Mouse (Mus musculus): ENCODE data around the gene Gm49711.

DNA sequence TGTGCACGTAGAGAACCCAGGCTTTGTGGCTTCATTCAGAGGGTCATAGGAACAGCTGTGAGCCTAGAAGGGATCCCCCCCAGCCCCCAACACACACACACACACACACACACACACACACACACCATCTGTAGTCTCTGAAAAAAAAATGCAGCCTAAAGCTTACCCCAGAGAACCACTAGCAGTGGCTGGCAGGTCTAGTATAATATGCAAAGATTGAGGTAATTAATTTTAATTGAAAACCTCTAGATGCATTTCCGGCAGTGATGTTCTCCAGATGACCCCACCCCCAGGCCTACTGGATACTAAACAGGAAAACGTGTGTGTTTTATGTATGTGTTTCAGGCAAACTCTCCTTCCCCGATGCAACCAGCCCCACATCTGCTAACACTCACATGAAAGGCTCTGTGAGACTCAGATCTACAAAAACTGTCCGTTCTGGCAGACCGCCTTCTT is 172.4 kb downstream of the Gm49711 start:
- TF ChIP-seq TAL1 (IDR thresholded peaks at IDR 0.05; ENCODE audit: low read length) (no peak), GATA1 (IDR thresholded peaks at IDR 0.05; ENCODE audit: low read length) (no peak)

Measured in erythroblast, embryonic 14.5 days (primary cell).